Mouse (Mus musculus) mesoderm, embryonic 11.5 days (tissue): ENCODE measurements around the gene Aftph.

Experiments
- DNase-seq: peaks from one replicate; pipeline ENCODE4 v3.0.0-alpha.2; 2012; ENCODE audit warnings: low read depth, low spot score

The Aftph gene

GRCm38 (mm10) chr11:20728044-20728443 lies 13.3 kb downstream of the Aftph start:
- DNase-seq: no peak

GRCm38 (mm10) chr11:20723572-20723971 lies 17.8 kb downstream of the Aftph start:
- DNase-seq: no peak

DNA sequence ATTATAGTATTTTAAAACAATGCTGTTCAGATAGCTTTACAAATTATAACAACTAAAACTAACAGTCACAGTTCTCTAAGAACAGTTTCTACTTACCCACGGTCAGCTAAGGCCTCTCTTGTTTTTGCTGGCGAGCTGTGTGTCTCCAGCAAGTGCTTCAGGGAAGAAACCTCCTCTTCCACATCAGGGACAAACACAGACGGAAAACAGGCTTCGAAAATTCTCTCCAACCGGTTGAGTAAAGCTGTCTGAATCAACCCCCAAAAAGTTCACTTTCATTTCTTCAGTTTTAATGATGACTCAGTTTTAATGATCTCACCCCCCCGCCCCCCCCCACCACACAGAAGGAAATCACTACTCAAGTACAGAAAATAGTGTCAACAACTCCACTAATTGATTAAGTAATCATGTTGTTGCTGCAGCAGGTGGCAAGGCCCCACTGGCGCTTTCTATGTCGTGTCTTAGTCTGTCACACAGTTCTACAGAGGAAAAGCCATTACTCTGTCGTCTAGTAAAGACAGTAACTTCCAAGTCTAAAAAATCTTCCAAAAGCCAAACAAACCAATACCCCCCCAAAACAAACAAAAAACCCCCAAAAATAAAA lies 29.2 kb downstream of the Aftph start:
- no peak for DNase-seq

GRCm38 (mm10) chr11:20691000-20691399 lies 50.4 kb downstream of the Aftph start:
- peak; percentile 85 for DNase-seq

DNA sequence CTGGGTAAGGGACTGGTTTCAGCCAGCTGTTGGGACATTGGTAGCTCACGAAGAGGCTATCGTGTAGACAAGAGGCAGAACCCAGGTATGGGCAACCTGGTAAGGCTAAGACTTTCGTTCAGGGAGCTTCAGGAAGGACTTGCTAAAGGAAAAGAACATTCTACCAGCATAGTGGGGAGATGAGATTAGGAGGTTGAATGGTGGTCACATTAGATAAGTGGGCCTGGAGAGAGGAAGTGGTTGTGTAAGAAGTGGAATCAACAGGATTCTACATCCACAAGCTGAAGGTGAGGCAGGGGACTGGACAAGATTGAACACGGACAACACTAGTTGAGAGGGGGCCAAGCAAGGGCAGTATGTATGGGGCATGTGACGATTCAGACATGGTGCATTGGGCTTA lies 59.7 kb downstream of the Aftph start:
- DNase-seq: no peak

DNA sequence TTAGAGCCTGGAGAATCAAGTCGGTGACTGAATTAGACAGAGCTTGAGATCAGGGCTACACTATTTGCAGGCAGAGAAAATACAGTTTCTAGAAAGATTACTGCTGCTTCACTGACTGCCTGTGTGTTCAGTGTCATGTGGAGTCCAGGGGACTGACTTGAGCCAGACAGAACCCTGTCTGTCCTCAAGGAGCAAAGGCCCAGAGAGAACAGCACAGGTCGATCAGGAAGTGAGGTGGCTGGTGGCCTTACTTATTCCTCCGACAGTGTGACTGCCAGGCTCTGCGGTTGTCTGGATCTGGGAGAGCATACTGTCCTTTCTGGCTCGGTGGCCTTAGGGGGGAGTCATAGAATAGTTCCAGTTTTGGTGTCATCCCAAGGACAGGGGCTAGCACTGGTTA lies 60.6 kb downstream of the Aftph start:
- no peak for DNase-seq

DNA sequence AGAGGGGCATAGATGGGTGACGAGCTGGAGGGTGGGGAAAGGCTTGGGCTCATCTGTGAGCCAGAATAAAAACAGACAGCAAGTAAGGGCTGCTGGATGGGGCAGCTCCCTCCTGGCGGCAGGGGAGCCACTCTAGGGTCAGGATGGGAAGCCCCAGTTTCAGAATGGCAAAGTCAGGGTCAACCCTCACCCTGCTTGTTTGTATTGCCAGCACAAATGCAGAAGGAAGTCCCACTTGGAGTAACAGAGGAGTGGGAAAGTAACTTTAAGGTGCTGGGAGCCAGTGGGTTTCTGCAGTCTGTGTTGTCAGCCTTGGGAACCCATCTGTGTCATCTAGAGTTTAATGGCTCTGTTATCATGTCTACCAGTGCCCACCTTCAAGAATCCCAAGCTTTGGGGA lies 62.0 kb downstream of the Aftph start:
- no peak for DNase-seq

GRCm38 (mm10) chr11:20672513-20672912 lies 68.9 kb downstream of the Aftph start:
- DNase-seq: no peak

DNA sequence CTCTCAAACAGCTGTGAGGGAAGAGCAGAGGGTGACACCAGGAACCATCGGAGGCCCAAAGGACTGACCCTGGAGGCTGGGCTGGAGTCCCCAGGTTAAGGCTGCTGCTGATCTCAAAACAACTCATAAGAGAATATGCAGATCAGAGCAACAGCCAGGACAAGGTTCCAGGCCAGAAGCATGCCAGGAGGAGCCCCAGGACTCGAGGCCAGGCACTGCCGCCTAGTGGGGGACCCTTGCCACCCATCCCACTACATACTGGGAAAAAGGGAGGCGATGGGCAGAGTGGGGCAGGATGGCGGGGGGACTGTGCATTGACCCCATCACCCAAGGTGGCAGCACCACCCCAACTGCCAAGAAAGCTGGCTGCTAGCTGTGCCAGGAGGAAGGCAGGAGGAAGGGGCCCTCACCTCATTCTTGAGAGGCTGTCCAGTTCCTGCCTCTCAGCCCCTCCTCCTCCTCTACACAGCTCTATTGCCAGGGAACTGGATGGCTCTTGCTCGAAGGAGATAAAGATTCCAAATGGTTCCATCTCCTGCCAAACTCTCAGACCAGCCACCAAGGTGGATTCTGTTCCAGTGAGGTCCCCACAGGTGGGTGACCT lies 69.5 kb downstream of the Aftph start:
- no peak for DNase-seq

DNA sequence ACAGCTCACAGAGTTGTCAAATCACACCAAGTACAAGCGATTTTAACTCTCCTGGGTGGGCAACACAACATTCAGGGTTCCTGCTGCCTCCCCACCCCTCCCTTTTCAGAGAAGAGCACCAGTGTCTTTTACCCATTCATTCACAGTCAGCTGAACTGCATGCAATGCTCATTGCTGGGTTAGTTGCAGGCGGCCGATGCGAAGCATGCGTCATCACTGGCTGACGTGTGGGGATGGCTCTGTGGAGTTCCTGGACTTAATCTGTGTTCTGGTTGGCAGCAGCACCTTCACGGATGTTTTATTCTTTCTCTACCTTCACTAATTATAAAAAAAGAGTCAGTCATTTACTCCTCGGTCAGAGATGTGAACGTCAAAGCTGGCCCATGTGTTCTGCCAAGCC lies 76.5 kb downstream of the Aftph start:
- no peak for DNase-seq

GRCm38 (mm10) chr11:20663580-20664198 lies 77.7 kb downstream of the Aftph start:
- DNase-seq: no peak

GRCm38 (mm10) chr11:20662811-20663210 lies 78.6 kb downstream of the Aftph start:
- DNase-seq: no peak

DNA sequence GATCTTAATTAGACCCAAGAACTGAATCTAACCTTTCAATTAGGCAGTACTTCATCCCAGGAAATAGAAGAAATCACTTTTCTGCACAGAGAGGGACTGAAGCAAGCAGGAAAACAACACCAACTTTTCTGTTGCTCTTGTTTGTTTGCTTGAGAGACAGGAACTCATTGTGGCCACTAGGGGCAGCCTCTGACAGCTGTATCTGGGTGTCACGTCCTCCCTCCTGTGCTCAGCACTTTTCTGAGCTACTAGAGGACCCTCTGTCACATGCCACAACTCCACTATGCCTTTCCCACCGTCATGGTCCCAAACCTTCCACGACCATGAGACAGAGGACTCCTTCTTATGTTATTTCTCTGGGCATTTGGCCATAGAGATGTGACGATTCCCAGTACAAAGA lies 79.7 kb downstream of the Aftph start:
- no peak for DNase-seq

DNA sequence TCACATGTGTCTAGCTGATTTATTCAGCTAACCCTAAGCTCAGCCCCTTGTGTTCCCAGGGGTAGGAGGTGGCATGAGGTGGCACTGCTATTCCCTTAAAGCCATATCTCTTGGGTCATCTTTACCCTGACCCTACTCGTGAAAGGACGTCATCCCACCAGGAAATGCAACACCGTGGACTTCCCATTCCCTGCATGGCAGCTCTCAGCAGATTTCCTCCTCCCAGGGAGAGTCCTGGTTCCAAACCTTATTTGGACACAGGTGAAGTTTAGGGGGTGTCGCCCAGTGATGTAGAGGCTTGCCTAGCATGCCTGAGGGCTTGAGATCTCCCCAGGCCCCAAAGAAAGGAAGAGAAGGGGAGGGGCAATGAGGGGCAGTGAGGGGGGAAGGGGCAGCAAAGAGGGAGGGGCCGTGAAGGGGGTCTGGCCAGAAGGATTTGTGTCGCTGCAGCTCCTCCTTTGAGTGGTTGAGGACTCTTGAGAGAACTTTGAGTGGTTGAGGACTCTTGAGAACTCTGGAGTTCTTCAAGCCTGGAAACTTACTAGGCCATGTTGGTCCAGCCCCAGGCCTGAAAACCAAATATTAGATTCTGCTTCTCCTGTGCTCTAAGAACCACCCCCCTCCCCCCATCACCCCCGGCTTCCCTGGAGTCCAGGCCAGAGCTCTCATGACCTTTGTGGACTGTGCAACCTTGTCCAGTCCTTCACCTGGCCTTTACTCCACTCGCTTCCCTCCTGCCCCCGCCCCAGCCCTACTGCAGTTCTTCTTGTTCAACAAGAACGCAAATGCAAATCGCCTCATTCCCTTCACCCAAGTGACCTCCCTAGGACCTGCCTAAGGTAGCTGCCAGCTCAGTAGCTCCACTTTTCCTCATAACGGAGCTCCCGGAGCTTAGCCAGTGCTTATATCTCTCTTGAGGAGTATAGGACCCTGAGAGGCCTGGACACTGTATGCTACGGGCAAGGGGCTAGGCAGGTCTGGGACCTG lies 81.0 kb downstream of the Aftph start:
- no peak for DNase-seq

GRCm38 (mm10) chr11:20659094-20659493 lies 82.3 kb downstream of the Aftph start:
- no peak for DNase-seq

- no peak for DNase-seq
Measured at GRCm38 (mm10) chr11:20656711-20657057, 84.7 kb downstream of the Aftph start.

DNA sequence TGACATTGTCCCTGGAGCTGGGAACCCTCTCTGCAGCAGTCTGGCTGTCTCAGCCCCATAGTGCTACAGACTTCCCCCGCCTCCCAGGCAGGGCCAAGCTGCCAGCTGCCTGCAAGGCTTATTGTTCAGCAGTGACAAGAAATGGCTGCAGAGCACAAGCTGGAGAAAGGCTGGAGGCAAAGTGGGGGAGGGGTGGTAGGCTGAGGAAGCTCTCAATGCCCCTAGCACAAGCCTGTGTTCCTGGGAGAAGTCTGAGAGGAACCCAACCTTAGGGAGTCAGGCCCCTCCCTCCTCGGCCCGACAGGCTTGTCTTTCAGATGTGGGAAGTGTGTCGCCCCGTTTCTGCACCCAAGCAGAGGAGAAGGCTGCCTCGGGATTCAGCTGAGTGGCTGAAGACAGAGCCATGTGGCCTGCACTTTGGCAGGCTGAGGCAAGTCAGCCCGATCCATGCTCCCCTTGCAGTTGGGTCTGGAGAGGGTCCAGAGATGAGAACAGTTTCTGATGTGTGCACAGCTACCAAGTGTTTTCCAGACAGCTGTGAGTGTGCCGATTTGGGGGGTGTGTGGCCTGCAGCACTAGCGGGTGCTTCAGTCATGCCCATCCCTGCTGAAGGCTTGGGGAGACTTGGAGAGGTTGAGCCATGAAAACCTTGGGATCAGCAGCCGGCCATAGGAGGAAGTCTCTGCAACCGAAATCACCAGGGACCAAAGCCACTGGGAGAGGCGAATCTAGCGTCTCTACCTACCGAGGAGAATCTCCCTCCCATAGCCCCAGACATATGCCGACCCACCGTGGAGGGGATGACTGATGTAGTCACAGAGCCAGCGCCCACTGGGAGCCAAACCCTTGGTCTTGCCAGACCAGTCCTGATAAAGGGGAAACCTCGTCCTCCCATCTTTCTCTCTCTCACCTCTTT lies 85.3 kb downstream of the Aftph start:
- DNase-seq: peak; percentile 84

- DNase-seq: no peak
Measured at GRCm38 (mm10) chr11:20651166-20651565, 90.2 kb downstream of the Aftph start.

DNA sequence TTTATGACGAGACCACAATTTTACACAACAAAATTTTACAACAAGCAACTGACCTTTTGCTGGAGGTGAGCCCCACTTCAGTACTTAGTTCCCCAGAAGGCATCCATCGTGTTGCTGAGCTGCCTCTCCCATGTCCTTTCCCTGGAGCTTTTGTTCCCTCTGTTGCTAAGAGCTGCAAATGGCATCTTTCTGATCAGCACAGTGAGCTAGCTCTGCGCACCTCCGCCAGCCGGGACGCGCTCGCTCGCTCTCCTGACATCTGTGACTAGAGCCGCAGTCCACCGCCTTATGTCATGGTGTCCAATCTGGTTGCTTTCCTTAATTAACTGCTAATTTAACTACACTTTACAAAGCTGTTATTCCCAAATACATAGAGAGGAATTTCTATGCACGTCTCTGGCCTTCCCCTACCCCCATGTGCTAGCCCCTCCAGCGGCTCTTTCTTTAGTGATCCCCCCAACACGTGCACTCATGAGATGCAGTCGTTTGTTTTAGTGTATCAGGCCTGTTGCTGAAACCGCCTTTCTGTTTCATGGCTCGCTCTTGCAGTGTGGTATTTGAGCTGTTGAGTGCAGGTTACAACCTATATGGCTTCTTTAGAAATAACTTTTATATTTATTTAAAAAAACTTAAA lies 91.3 kb downstream of the Aftph start:
- DNase-seq: peak; percentile 62

GRCm38 (mm10) chr11:20649477-20649876 lies 91.9 kb downstream of the Aftph start:
- DNase-seq: no peak
